Mouse (Mus musculus) A20 (cell line): ENCODE measurements around the gene Plpp1.

Experiments
- DNase-seq: peaks from one replicate; pipeline ENCODE4 v3.0.0-alpha.2; 2011; ENCODE audit warnings: low read depth, low spot score

The Plpp1 gene

GRCm38 (mm10) chr13:112772861-112773260, 27.7 kb upstream of the Plpp1 start:
- DNase-seq: no peak

DNA sequence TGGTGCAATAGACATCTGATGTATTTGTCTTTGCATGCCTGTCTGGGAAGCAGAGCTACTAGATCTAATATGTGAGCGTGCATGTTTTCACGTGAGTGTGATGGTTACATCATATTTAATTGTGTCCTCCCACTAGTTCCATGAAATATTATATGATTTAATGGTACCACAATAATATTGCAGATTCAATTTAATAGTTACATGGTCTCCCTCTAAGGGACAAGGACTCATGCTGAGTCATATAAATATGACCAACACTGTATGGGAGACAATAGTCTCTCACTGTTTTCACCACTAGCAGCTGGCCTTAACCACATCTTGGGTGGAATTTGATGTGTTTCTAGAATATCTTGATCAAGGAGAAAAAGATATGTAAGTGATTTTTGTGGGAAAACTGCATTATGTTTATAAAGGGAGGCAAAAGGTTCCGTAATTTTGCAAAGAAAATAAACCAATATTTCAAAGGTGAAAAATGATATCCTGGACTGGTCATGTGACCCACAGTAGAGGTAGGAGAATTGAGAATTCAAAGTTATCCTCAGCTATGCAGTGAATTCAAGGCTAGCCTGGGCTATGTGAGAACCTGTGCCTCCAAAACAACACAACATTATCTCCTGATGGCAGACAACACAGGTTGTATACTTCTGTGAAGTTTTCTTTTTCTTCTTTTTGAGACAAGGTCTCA, 26.5 kb upstream of the Plpp1 start:
- no peak for DNase-seq

DNA sequence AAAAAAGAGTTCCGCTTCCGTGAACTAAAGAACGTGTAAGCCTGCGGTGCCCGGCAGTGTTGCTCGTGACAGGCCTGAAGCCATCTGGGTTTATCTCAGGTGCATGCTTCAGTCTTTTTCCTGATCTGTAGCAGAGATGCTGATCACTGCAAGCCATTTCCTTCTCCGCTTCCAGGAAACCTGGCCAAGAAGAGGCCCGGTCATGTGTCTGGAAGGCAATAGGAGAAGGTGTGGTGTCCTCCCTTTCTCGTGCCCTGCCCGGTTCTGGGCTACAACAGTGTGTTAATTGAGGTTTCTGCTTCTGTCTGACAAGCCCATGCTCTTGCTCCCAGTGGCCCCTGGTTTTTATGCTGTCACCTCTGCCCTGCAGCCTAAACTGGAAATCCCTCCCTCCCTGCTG, 24.7 kb upstream of the Plpp1 start:
- no peak for DNase-seq

DNA sequence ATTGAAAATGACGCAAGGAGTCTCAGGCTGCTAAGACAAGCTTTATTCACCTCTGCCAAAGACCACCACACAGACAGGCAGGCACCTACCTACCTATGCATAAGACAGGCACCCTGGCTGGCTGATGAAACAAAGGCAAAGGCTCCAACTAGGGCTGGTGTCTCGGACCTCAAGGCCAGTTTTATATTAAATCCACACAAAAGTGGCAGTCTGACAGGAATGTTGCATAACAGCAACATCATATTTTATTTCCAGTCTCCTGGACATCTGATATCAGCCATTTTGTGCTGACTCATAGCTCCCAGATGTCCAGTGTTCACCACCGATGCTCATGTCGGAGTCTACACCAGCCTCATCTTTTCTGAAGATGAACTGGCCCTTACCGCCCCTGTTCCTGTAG, 22.2 kb upstream of the Plpp1 start:
- DNase-seq: no peak

GRCm38 (mm10) chr13:112785305-112785704, 15.3 kb upstream of the Plpp1 start:
- no peak for DNase-seq

GRCm38 (mm10) chr13:112786142-112786541, 14.4 kb upstream of the Plpp1 start:
- DNase-seq: no peak

DNA sequence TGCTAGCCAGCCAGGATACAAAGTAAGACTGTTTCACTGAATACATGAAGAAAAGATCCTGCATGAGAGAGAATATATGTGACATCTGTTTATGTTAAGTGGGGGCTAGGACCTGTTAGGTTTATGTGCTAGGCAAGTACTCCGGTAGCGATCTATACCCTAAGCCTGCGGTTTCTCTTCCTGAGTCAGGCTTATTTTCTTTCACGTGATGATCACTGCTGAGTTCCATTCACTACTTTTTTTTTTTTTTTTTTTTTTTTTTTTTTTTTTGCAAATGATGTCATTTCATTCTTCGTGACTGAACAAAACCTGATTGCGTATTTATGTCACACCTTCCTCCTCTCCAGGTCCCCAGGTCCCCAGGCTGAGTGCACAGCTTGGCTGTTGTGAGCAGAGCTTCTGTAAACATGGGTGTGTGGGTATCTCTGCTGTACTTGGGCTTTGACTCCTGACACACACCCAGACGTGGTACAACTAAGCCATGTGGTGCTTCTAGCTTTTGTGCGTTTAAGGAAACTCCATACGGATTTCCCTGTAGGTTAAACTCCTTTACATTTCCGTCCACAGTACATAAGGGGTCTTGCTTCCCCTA, 13.6 kb upstream of the Plpp1 start:
- no peak for DNase-seq

DNA sequence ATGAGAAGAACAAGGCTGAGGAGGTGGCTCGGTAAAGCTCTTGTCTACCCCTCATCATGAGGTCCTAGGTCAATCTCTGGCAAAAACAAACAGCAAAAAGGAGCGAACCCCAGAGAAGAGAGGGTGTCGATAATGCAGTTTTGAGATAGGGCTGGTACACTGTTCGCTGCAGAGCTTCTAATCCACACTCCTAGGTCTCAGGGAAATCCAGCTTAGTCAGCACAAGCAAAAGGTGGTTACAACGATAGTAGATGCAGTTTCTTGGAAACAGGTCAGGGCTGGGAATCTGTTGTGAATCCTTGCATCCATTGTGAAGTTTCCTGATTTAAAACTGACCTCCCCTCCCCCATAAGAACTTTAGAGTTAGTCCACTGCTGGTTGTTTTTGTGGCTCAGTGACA, 9.8 kb upstream of the Plpp1 start:
- DNase-seq: no peak

GRCm38 (mm10) chr13:112791906-112792305, 8.7 kb upstream of the Plpp1 start:
- DNase-seq: peak; percentile 70

GRCm38 (mm10) chr13:112798243-112798952, 2.2 kb upstream of the Plpp1 start:
- DNase-seq: no peak

- DNase-seq: no peak
Observed at GRCm38 (mm10) chr13:112798953-112799305, 1.7 kb upstream of the Plpp1 start.

DNA sequence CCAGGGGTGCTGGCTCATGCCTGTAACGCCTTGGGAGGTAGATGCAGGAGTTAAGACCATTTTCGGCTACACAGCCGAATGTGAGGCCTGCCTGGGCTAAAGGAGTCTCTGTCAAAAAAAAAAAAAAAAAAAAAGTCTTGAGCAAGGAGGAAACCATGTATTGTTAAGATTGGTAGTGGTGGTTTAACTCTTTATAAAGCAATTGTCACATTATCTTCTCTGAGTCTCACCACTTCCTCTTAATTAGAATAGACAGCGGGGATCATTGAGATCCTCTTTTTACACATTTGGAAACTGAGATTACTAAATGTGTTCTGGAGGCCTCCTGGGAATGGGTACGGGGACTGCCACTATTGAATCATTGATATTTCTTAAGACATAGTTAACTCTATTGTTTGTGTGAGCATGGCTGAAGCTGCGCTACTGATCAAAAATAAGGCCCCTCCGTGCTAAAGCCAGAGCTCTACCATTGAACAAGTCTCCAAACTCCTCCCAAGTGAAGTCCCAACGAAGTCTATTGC, 811 bp upstream of the Plpp1 start:
- DNase-seq: peak; percentile 87

DNA sequence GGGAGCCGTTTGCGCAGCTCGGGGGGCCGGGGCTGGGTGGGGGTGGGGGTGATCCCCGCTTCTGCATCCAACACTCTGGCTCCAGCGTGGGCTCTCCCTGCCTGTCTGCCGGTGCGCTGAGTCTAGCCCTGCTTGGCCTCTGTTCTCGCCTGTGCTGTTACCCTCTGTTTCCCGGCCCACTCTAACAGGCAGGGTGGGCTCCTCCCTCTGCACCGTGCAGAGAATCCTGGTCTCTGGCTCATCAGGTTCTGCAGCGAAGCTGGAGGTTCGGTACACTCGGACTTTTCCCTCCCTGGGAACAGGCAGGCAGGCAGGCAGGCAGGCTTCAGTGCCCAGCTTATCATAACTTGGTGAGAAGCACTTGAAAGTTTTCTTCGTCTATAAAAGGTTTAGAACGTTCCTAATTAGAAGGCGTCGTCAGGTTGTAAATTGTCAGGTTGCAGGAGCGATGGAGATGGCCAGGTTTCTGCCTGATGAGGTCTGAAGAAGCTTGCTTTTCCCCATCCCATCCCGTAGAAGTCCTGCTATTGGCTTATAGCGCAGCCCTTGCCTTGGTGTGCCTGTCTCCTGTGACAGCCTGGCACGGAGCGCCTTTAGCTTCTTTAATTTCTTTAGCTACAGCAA, 901 bp downstream of the Plpp1 start:
- DNase-seq: peak; percentile 67

- DNase-seq: no peak
Observed at GRCm38 (mm10) chr13:112803106-112803505, 2.5 kb downstream of the Plpp1 start.

GRCm38 (mm10) chr13:112803661-112804060, 3.1 kb downstream of the Plpp1 start:
- DNase-seq: peak; percentile 20

- DNase-seq: no peak
Observed at GRCm38 (mm10) chr13:112805529-112805928, 4.9 kb downstream of the Plpp1 start.

GRCm38 (mm10) chr13:112807936-112808667, 7.5 kb downstream of the Plpp1 start:
- no peak for DNase-seq

DNA sequence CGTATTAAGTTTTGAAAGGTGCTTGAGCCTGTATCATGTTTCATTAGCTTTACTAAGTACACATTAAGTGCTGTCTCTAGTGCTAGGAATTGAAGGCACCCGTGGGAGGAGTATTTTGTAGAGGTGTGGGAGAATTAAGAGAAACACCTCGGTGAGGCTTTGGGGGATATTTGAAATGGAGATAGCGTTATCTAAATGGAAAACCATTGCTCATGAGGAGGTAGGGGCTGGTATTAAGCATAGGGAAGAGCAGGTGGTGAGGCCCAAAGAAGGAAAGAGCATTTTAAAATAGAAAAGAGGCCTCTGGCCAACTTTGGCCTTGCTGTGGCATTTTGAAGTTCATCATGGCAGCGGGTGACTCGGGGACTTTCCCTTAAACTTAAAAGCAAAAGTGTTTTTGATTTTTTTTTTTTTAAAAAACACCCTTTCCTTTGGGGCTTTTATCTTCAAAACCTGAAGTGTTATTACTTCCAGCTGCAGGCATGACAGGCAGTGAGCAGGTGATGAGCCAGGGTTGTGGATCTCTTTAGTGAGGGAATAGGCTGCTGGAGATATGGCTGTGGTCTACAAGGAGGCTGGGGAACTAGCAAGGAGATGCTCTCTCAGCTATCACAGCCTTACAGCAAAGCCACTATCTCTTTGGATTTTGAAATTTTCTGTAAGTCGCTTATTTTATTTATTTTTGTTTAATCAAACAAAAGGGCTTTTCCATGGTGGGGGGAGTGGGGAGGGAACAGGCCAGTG, 9.1 kb downstream of the Plpp1 start:
- DNase-seq: no peak

DNA sequence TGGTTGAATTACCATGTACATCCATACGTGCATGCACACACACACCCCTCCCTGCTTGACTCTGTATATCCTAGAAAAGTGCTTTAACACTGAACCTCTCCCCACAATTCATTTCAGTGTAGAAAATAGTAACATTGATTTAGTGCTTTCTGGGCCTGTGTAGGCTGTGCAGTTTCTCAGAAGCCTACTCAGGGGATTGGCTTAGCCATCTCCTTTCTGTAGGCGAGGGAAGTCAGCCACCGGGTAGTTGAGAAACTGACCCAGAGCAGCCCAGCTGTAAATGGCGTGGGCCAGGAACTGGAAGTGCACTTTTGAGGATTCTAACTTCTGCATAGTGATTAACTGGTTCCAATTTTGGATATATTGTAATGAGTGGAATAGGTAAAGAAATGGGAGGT, 9.7 kb downstream of the Plpp1 start:
- no peak for DNase-seq

- no peak for DNase-seq
Observed at GRCm38 (mm10) chr13:112810751-112811150, 10.2 kb downstream of the Plpp1 start.
